Mouse (Mus musculus) right cerebral cortex, postnatal 36 days (tissue): Measurements from ENCODE around the gene Rffl.
"Not testable (repeated sequence)": the region's sequence is repeated elsewhere in the genome, so short reads cannot be mapped to it uniquely, and the experiment has no call there.

Experiments used
- DNase-seq, 2 experiments: peaks; one replicate each; pipeline ENCODE4 v3.0.0; 2022; ENCODE audit warnings: low spot score in 2 of 2, mixed read lengths in 1 of 2

The Rffl gene

GRCm38 (mm10) chr11:82845415-82846078 is 25.5 kb downstream of the Rffl start:
- peak; percentile 23 to 39 for DNase-seq

GRCm38 (mm10) chr11:82844771-82845414 is 26.1 kb downstream of the Rffl start:
- DNase-seq: no peak

- no peak for DNase-seq
Measured at GRCm38 (mm10) chr11:82838511-82838910, 32.5 kb downstream of the Rffl start.

GRCm38 (mm10) chr11:82837848-82838247 is 33.2 kb downstream of the Rffl start:
- no peak for DNase-seq

GRCm38 (mm10) chr11:82837192-82837591 is 33.8 kb downstream of the Rffl start:
- DNase-seq: no peak

GRCm38 (mm10) chr11:82835616-82836432 is 35.2 kb downstream of the Rffl start:
- DNase-seq: no peak

- not testable (repeated sequence) for DNase-seq
Measured at GRCm38 (mm10) chr11:82834359-82834758, 36.7 kb downstream of the Rffl start.

- no peak for DNase-seq
Measured at GRCm38 (mm10) chr11:82833929-82834328, 37.1 kb downstream of the Rffl start.

- DNase-seq: not testable (repeated sequence)
Measured at GRCm38 (mm10) chr11:82832402-82832801, 38.6 kb downstream of the Rffl start.

- no peak for DNase-seq
Measured at GRCm38 (mm10) chr11:82831008-82831893, 39.8 kb downstream of the Rffl start.

GRCm38 (mm10) chr11:82826818-82827217 is 44.2 kb downstream of the Rffl start:
- DNase-seq: no peak

- DNase-seq: no peak
Measured at GRCm38 (mm10) chr11:82820788-82821456, 50.1 kb downstream of the Rffl start.

- DNase-seq: no peak
Measured at GRCm38 (mm10) chr11:82819350-82819749, 51.7 kb downstream of the Rffl start.

GRCm38 (mm10) chr11:82808485-82808884 is 62.5 kb downstream of the Rffl start:
- no peak for DNase-seq

- DNase-seq: no peak
Measured at GRCm38 (mm10) chr11:82807370-82807769, 63.6 kb downstream of the Rffl start.

GRCm38 (mm10) chr11:82806656-82807055 is 64.4 kb downstream of the Rffl start:
- no peak for DNase-seq

- no peak for DNase-seq
Measured at GRCm38 (mm10) chr11:82783453-82783852, 87.6 kb downstream of the Rffl start.

GRCm38 (mm10) chr11:82782197-82782596 is 88.8 kb downstream of the Rffl start:
- no peak for DNase-seq

- peak; percentile 90 to 91 for DNase-seq
Measured at GRCm38 (mm10) chr11:82780983-82781903, 89.8 kb downstream of the Rffl start, which contains the start of gene Lig3. TSS of gene Lig3 (plus strand) at chr11:82781108.

- DNase-seq: no peak
Measured at GRCm38 (mm10) chr11:82780134-82780533, 90.9 kb downstream of the Rffl start.
